Mouse (Mus musculus) myocyte (in vitro differentiated cells): Measurements from ENCODE around the gene Msi2.

Experiments
- CEBPB ChIP-seq: IDR thresholded peaks from 2 replicates; pipeline ENCODE4 v1.6.1; 2011; ENCODE audit warnings: mild to moderate bottlenecking, moderate library complexity; ENCODE audit not compliant: poor library complexity, insufficient read depth, severe bottlenecking
- E2F4 ChIP-seq: IDR thresholded peaks from one replicate; pipeline ENCODE4 v1.6.1; 2011; ENCODE audit warnings: mild to moderate bottlenecking, control low read depth, moderate library complexity; ENCODE audit not compliant: insufficient read depth
- MYOD1 ChIP-seq, 3 experiments: IDR thresholded peaks; one replicate each; pipeline ENCODE4 v1.6.1; 2011; ENCODE audit warnings: control low read depth in 2 of 3, low read depth in 2 of 3, mild to moderate bottlenecking in 2 of 3, moderate library complexity in 1 of 3; ENCODE audit not compliant: insufficient read length in 2 of 3, control insufficient read depth in 1 of 3
- MYOG ChIP-seq, 3 experiments: IDR thresholded peaks; one replicate each; pipeline ENCODE4 v1.6.1; 2011; ENCODE audit warnings: control low read depth in 2 of 3, low read depth in 2 of 3, mild to moderate bottlenecking in 2 of 3; ENCODE audit not compliant: insufficient read length in 2 of 3, control insufficient read depth in 1 of 3, insufficient read depth in 1 of 3
- POLR2A ChIP-seq: IDR thresholded peaks from one replicate; pipeline ENCODE4 v1.6.1; 2011; ENCODE audit warnings: low read depth, mild to moderate bottlenecking, control low read depth, moderate library complexity; ENCODE audit not compliant: insufficient read length
- REST ChIP-seq: IDR thresholded peaks from one replicate; pipeline ENCODE4 v1.6.1; 2011; ENCODE audit warnings: mild to moderate bottlenecking, control low read depth, moderate library complexity; ENCODE audit not compliant: insufficient read depth, insufficient read length
- USF1 ChIP-seq: IDR thresholded peaks from one replicate; pipeline ENCODE4 v1.6.1; 2011; ENCODE audit warnings: low read depth, mild to moderate bottlenecking, control low read depth, moderate library complexity

- TF ChIP-seq REST: no peak
- TF ChIP-seq MYOD1 (IDR thresholded peaks at IDR 0.05; ENCODE audit: control insufficient read depth in 1 of 3, insufficient read length in 2 of 3, low read depth in 2 of 3): no peak
- no peak for TF ChIP-seq USF1
- TF ChIP-seq POLR2A: no peak
- no peak for TF ChIP-seq CEBPB
- TF ChIP-seq E2F4: no peak
- no peak for TF ChIP-seq MYOG (IDR thresholded peaks at IDR 0.05; ENCODE audit: control insufficient read depth in 1 of 3, insufficient read depth in 1 of 3, insufficient read length in 2 of 3, low read depth in 2 of 3)
Observed at GRCm38 (mm10) chr11:88337926-88338325, 380.4 kb downstream of the Msi2 start.
